Mouse (Mus musculus): ENCODE data around the gene Cchcr1.
A peak's percentile ranks its signal among the peaks of the same experiment; 100 is the strongest.
"Not testable (repeated sequence)": the region's sequence is repeated elsewhere in the genome, so short reads cannot be mapped to it uniquely, and the experiment has no call there.

Cchcr1 gene

GRCm38 (mm10) chr17:35516652-35517500 is at the start of gene Cchcr1, which contains the start of gene Tcf19:
Gene Cchcr1, plus strand, starts transcription at chr17:35517100.
Gene Tcf19, minus strand, starts transcription at chr17:35516824.
- peak; percentile 96 for DNase-seq

DNA sequence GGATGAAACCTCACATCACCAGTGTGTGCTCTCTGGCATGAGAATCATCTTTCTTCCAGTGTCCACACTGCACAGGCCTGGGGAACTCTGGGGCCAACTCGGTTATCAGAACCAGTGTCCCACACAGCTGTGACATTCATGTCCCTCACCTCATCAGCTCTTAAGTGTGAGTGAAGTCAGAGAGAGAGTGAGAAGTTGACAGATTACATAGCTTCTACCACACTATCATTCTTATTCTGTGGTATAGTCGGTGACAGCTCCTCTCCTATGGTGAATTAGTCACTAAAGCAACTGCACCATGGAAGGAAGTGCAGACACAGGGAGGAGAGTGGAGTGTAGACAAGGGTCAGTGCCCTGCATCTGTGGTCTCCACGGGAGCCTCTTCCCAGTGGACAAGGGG is 48.0 kb upstream of the Cchcr1 start:
- not testable (repeated sequence) for DNase-seq

DNA sequence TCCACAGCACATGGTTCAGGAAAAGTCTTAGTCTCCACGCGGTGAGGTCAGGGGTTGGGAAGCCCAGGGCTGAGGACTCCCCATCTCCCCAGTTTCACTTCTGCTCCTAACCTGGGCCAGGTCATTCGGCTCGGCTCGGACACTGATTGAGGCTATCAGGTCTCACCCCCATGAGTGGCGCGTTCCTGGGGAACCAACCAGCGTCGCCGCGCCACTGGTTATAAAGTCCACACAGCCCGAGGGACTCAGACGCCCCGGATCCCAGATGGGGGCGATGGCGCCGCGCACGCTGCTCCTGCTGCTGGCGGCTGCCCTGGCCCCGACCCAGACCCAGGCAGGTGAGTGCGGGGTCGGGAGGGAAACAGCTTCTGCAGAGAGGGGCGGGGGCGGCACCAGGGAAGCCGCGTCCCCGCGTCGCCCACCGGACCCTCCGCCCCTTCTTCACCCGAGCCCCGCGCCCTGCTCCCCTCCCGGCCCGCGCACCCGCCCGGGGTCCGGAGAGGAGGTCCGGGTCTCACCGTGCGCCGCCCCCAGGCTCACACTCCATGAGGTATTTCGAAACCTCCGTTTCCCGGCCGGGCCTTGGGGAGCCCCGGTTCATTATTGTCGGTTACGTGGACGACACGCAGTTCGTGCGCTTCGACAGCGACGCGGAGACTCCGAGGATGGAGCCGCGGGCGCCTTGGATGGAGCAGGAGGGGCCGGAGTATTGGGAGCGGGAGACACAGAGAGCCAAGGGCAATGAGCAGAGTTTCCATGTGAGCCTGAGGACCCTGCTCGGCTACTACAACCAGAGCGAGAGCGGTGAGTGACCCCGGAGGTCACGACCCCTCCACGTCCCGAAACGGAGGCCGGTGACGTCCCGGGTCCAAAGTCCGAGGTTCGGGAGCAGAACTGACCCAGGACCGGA is 46.8 kb upstream of the Cchcr1 start, which contains the start of gene H2-Q10:
Gene H2-Q10, plus strand, starts transcription at position 248 of the 910 bp plus-strand sequence.
- no peak for DNase-seq

GRCm38 (mm10) chr17:35484066-35484465 is 32.8 kb upstream of the Cchcr1 start:
- peak; percentile 9 for DNase-seq

GRCm38 (mm10) chr17:35485702-35486101 is 31.2 kb upstream of the Cchcr1 start:
- no peak for DNase-seq

GRCm38 (mm10) chr17:35486726-35487125 is 30.2 kb upstream of the Cchcr1 start:
- no peak for DNase-seq

DNA sequence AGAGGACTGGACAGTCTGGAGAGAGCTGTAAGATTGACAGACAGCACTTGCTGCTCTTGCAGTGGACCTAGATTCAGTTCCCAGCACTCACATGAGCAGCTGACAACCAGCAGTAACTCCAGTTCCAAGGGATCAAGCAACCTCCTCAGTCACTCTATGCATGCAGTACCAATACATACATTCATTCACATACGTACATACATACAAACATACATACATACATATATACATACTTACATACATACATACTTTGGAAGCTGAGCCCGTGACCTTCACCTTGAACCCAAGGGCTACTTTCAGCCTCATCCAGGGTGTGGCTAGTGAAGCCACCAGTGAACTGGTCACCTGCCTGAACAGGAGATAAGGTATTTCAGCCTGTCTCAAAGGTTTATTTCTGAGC is 28.9 kb upstream of the Cchcr1 start:
- no peak for DNase-seq

DNA sequence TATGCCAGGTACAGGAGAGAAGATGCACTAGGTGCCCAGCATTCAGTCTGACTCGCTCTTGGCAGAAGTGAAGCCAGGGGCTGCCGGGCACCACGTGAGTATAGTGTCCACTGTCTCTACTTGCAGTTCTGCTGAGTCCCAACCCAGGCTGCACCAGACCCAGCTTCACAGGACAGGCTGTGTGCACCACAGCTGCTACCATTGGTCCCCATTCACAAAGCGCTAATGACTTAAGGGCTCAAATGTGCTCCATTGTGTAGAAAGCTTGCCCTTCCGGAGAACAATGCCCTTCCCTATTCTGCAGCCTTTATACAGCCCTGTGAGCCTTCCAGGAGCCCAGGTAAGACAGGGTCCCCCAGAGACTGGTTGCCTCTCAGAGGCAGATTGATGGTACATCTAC is 26.6 kb upstream of the Cchcr1 start:
- DNase-seq, result no peak

- no peak for DNase-seq
Measured at GRCm38 (mm10) chr17:35497124-35497523, 19.8 kb upstream of the Cchcr1 start.

- DNase-seq, result no peak
Measured at GRCm38 (mm10) chr17:35502226-35502625, 14.7 kb upstream of the Cchcr1 start.

DNA sequence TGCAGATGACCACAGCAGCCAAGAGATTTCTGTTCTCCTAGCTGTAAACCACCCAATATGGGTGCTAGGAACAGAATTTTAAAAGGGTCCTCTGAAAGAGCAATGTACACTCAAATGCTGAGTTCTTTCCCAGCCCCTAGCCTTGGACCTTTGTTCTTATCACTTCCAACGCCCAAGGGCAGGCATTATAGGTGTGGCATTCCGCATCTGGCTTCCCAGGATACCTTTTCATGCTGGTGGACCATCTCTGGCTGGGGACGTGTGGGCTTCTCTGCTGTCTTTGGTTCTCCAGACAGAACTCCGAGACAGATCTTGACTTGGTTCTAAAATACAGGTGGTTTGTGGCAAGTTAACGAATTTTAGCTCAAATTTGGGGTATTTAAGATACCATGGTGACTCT is 14.1 kb upstream of the Cchcr1 start:
- DNase-seq, result no peak

DNA sequence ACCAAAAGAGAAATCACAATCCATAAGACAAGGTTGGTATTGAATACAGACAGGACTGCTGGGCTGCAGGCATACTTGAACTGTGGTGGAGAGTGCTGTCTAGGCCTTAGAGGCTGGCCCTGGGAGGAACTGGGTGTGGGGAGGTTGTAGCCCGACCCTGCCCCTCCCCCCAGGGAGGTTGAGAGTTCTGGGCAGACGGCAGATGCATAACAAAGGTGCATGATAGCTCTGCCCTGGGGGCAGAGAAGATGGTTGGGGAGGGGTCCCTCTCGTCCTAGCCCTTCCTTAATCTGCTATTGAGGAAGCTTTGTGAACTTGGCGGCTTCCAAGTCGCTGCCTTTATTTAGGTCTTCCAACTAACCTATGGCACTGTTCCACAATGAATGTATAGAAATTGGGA is 13.1 kb upstream of the Cchcr1 start:
- no peak for DNase-seq

- no peak for DNase-seq
Measured at GRCm38 (mm10) chr17:35504628-35505481, 12.0 kb upstream of the Cchcr1 start.

DNA sequence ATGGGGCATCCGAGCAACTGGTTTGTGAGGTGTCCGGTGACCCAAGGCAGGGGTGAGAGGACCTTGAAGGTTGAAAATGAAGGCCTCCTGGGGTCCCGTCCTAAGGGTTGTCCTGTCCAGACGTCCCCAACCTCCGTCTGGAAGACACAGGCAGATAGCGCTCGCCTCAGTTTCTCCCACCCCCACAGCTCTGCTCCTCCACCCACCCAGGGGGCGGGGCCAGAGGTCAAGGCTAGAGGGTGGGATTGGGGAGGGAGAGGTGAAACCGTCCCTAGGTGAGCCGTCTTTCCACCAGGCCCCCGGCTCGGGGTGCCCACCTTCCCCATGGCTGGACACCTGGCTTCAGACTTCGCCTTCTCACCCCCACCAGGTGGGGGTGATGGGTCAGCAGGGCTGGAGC is 11.1 kb upstream of the Cchcr1 start, which contains the start of gene Pou5f1:
Gene Pou5f1, plus strand, starts transcription at position 243 of the 400 bp plus-strand sequence.
- DNase-seq, result no peak

DNA sequence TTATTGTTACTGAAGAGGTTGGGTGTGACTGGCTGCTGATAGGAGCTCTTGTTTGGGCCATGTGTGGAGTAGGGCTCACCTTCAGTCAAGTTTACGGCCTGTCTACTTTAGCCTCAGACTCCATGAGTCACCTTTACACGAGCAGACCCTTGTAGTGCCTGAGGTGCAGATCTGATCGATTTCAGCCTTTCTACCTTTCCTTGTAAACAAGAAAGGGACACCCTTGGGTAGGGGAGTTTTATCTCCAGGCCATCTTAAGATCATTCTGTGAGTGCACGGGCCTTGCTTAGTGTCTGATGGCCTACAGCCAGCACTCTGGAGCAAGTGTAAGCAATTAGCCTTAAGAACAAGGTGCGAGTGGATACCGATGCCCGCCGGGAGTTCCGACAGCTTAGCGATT is 10.0 kb upstream of the Cchcr1 start:
- no peak for DNase-seq

DNA sequence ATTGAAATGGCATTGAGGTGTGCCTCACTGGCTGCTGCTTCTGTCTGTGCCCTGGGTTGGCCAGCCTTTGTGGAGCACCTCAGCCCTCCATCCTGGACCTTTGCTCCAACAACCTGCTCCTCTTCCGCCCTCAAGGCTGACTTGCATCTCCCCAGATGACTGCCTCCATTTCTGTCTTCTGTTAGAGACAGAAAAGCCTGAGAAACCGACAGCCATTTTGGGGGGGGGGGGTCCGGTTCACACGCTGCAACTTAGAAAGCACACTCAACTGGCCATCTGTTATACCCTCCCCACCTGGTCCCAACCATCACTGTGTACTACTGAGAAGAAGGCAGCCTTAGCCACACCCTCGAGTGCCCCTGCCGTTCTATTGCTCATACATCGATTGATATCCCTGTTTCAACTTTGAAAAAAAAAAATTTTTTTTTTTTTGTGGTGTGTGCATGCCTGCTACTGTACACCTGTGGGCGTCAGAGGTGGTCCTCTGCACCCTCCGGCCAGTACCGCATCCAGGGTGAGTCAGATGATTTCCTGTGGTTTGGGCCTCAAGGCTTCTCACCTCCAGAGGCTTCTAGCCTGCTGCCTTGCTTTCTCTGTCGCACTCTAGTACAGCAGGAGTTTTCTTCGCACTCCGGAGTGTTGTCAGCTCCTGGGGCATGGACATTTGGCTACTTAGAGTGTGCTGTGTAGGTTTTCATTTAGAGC is 9.2 kb upstream of the Cchcr1 start:
- DNase-seq, result no peak

GRCm38 (mm10) chr17:35508279-35508678 is 8.6 kb upstream of the Cchcr1 start:
- DNase-seq, result not testable (repeated sequence)

- no peak for DNase-seq
Measured at GRCm38 (mm10) chr17:35509284-35509683, 7.6 kb upstream of the Cchcr1 start.

DNA sequence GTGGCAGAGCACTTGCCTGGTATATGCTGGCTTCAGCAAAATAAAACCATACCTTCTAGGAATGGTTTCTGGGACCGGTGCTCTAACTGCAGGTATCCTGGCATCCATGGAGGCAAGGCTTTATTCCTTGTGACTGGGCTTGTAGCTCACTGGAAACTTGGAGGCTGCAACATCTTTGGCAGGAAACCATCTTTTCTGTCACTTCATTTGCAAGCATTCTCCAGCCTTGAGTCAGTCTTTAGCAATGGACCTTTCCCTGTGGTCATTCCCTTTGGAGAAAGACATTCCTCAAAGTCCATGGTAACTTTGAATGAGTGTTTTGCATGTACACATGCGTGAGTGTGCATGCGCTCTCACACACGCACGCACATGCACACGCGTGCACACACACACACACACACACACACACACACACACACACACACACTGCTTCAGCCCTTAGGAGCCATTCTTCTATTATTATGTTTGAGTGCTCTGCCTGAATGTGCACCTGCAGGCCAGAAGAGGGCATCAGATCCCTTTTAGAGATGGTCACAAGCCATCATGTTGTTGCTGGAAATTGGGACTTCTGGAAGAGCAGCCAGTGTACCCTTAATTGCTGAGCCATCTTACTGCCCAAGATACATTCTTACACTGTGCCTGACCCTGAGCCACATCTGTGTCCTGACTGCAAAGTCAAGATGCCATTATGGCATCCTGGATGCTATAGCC is 3.8 kb upstream of the Cchcr1 start:
- DNase-seq, result no peak

DNA sequence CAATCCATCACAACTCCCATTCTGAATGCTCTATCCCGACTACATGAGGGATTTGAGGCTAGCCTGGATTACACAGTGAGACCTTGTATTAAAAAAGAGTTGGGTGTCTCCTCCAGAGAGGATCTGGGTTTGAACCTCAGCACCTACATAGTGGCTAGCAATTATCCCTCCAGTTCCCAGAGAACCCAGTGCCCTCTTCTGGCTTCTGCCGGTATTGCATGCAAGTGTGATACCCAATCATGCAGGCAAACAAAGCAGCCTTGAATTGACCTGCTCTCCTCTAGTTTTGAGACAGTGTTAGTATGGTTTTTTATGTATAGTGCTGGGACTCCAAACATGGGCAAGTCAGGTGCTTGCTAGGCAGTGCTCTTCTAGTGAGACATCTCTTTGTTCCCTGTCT is 3.0 kb upstream of the Cchcr1 start:
- DNase-seq, result no peak

- DNase-seq, result no peak
Measured at GRCm38 (mm10) chr17:35514756-35515155, 2.1 kb upstream of the Cchcr1 start.

Data from layer of hippocampus, adult 9-11 months (tissue).